Mouse (Mus musculus) CH12.LX (cell line): ENCODE results near the gene Rbpjl. TPM values are rescaled to one million over a fixed set of nuclear protein-coding genes. Genes with fewer than 3 reads are reported as not detected.

Experiments
- DNase-seq: peaks from one replicate; pipeline ENCODE4 v3.0.0-alpha.2; 2013; ENCODE audit errors: extremely low read depth
- H3K27ac ChIP-seq: 2 replicates; pipeline ENCODE4 v1.5.1; 2012; ENCODE audit warnings: low read depth, mild to moderate bottlenecking, control low read depth, moderate library complexity; ENCODE audit not compliant: insufficient read depth
- H3K27me3 ChIP-seq: replicated peaks from 2 replicates; pipeline ENCODE3; 2012; ENCODE audit warnings: inconsistent platforms
- H3K36me3 ChIP-seq, 2 experiments: replicated peaks in 1 of 2; 2 replicates each; pipeline versions ENCODE3 to v1.6.1; 2012; ENCODE audit warnings: inconsistent platforms in 1 of 2, low read length in 1 of 2, mild to moderate bottlenecking in 1 of 2, mixed read lengths in 1 of 2, moderate library complexity in 1 of 2; ENCODE audit not compliant: control insufficient read depth in 1 of 2, insufficient read depth in 1 of 2
- H3K4me1 ChIP-seq, 2 experiments: 2 replicates each; pipeline ENCODE4 v1.6.1; 2012; ENCODE audit warnings: inconsistent platforms in 1 of 2, moderate library complexity in 1 of 2; ENCODE audit not compliant: insufficient read depth in 2 of 2, control insufficient read depth in 1 of 2
- H3K4me2 ChIP-seq: 2 replicates; pipeline ENCODE4 v1.6.1; 2012; ENCODE audit warnings: low read depth, mild to moderate bottlenecking, control low read depth; ENCODE audit not compliant: poor library complexity, insufficient read depth, severe bottlenecking
- H3K4me3 ChIP-seq, 3 experiments: fragments of 150-350 bp in 1 of 3; sonication (generic) in 1 of 3; replicated peaks in 1 of 3; 2 replicates each; pipeline versions ENCODE3 to v1.5.1; 2011 to 2012; ENCODE audit warnings: low read depth in 2 of 3, low read length in 2 of 3, mild to moderate bottlenecking in 2 of 3, moderate library complexity in 2 of 3, control low read depth in 1 of 3, improper control_type of control experiment in 1 of 3, inconsistent platforms in 1 of 3, mixed read lengths in 1 of 3; ENCODE audit not compliant: poor library complexity in 1 of 3
- H3K79me2 ChIP-seq: replicated peaks from 2 replicates; pipeline ENCODE4 v1.6.1; 2012; ENCODE audit warnings: mild to moderate bottlenecking, moderate library complexity; ENCODE audit not compliant: control insufficient read depth, poor library complexity, insufficient read depth, severe bottlenecking; ENCODE audit errors: extremely low read depth
- H3K9ac ChIP-seq: 2 replicates; pipeline ENCODE4 v1.6.1; 2012; ENCODE audit warnings: low read depth, mild to moderate bottlenecking, control low read depth, moderate library complexity; ENCODE audit not compliant: insufficient read depth
- H3K9me3 ChIP-seq: replicated peaks from 2 replicates; pipeline ENCODE3; 2012; ENCODE audit warnings: low read length, inconsistent platforms, mixed read lengths
- BHLHE40 ChIP-seq: IDR thresholded peaks from 2 replicates; pipeline ENCODE4 v1.6.1; 2011; ENCODE audit warnings: mild to moderate bottlenecking, low read depth, low read length, improper control_type of control experiment
- CHD2 ChIP-seq: IDR thresholded peaks from 2 replicates; pipeline ENCODE4 v1.6.1; 2011; ENCODE audit warnings: low read length, improper control_type of control experiment
- CTCF ChIP-seq, 2 experiments: IDR thresholded peaks in 1 of 2; conservative IDR thresholded peaks in 1 of 2; 2 replicates each; pipeline ENCODE4 v1.5.1; 2011 to 2012; ENCODE audit warnings: low read depth in 2 of 2, low read length in 2 of 2, improper control_type of control experiment in 1 of 2, inconsistent platforms in 1 of 2, mild to moderate bottlenecking in 1 of 2, moderate library complexity in 1 of 2
- E2F4 ChIP-seq: IDR thresholded peaks from 2 replicates; pipeline ENCODE4 v1.6.1; 2011; ENCODE audit warnings: low read depth, low read length, improper control_type of control experiment; ENCODE audit not compliant: insufficient replicate concordance
- ELF1 ChIP-seq: IDR thresholded peaks from 2 replicates; pipeline ENCODE4 v1.6.1; 2014; ENCODE audit warnings: low read depth, mild to moderate bottlenecking, inconsistent platforms, low read length, improper control_type of control experiment
- HCFC1 ChIP-seq: IDR thresholded peaks from 2 replicates; pipeline ENCODE4 v1.6.1; 2012; ENCODE audit warnings: low read depth, mild to moderate bottlenecking, inconsistent platforms, low read length, improper control_type of control experiment
- IRF4 ChIP-seq: IDR thresholded peaks from 2 replicates; pipeline ENCODE4 v1.6.1; 2014; ENCODE audit warnings: low read depth, mild to moderate bottlenecking, inconsistent platforms, low read length, improper control_type of control experiment
- JUN ChIP-seq: IDR thresholded peaks from 2 replicates; pipeline ENCODE4 v1.6.1; 2011; ENCODE audit warnings: low read depth, mild to moderate bottlenecking, low read length, improper control_type of control experiment, moderate library complexity; ENCODE audit not compliant: insufficient read depth
- MAX ChIP-seq: IDR thresholded peaks from 2 replicates; pipeline ENCODE4 v1.6.1; 2011; ENCODE audit warnings: low read length, improper control_type of control experiment
- MAZ ChIP-seq: IDR thresholded peaks from 2 replicates; pipeline ENCODE4 v1.6.1; 2012; ENCODE audit warnings: low read depth, mild to moderate bottlenecking, inconsistent platforms, low read length, improper control_type of control experiment, moderate library complexity
- MXI1 ChIP-seq: IDR thresholded peaks from 2 replicates; pipeline ENCODE4 v1.6.1; 2011; ENCODE audit warnings: mild to moderate bottlenecking, low read depth, low read length, improper control_type of control experiment
- MYC ChIP-seq: IDR thresholded peaks from 2 replicates; pipeline ENCODE4 v1.6.1; 2011; ENCODE audit warnings: low read depth, mild to moderate bottlenecking, improper control_type of control experiment, low read length
- NELFE ChIP-seq: IDR thresholded peaks from 2 replicates; pipeline ENCODE4 v1.6.1; 2011; ENCODE audit warnings: low read depth, low read length, improper control_type of control experiment
- NRF1 ChIP-seq: IDR thresholded peaks from 2 replicates; pipeline ENCODE4 v1.6.1; 2014; ENCODE audit warnings: low read depth, mild to moderate bottlenecking, inconsistent platforms, low read length, improper control_type of control experiment, moderate library complexity
- PAX5 ChIP-seq: IDR thresholded peaks from 2 replicates; pipeline ENCODE4 v1.6.1; 2012; ENCODE audit warnings: low read length, inconsistent platforms, mixed read lengths
- POLR2A ChIP-seq: IDR thresholded peaks from 2 replicates; pipeline ENCODE4 v1.6.1; 2011; ENCODE audit warnings: low read depth, mild to moderate bottlenecking, improper control_type of control experiment, low read length
- RAD21 ChIP-seq: IDR thresholded peaks from 2 replicates; pipeline ENCODE4 v1.6.1; 2011; ENCODE audit warnings: low read depth, mild to moderate bottlenecking, low read length, improper control_type of control experiment, moderate library complexity
- RCOR1 ChIP-seq: conservative IDR thresholded peaks from 2 replicates; pipeline ENCODE4 v1.6.1; 2012; ENCODE audit warnings: low read depth, mild to moderate bottlenecking, inconsistent platforms, low read length, improper control_type of control experiment
- SIN3A ChIP-seq: IDR thresholded peaks from 2 replicates; pipeline ENCODE4 v1.6.1; 2012; ENCODE audit warnings: low read length, improper control_type of control experiment, inconsistent platforms
- SMC3 ChIP-seq: IDR thresholded peaks from 2 replicates; pipeline ENCODE4 v1.6.1; 2011; ENCODE audit warnings: low read depth, low read length, improper control_type of control experiment
- TBP ChIP-seq: conservative IDR thresholded peaks from 2 replicates; pipeline ENCODE4 v1.6.1; 2011; ENCODE audit warnings: low read depth, low read length, improper control_type of control experiment
- TCF12 ChIP-seq: IDR thresholded peaks from 2 replicates; pipeline ENCODE4 v1.6.1; 2014; ENCODE audit warnings: low read depth, mild to moderate bottlenecking, inconsistent platforms, low read length, improper control_type of control experiment
- UBTF ChIP-seq: IDR thresholded peaks from 2 replicates; pipeline ENCODE4 v1.6.1; 2012; ENCODE audit warnings: low read depth, mild to moderate bottlenecking, inconsistent platforms, low read length, improper control_type of control experiment, moderate library complexity
- USF1 ChIP-seq: IDR thresholded peaks from 2 replicates; pipeline ENCODE4 v1.6.1; 2014; ENCODE audit warnings: low read depth, mild to moderate bottlenecking, inconsistent platforms, low read length, improper control_type of control experiment
- USF2 ChIP-seq: conservative IDR thresholded peaks from 2 replicates; pipeline ENCODE4 v1.6.1; 2011; ENCODE audit warnings: low read depth, low read length, improper control_type of control experiment
- ZMIZ1 ChIP-seq: IDR thresholded peaks from 2 replicates; pipeline ENCODE4 v1.6.1; 2012; ENCODE audit warnings: low read depth, mild to moderate bottlenecking, inconsistent platforms, low read length, improper control_type of control experiment
- ZNF384 ChIP-seq: IDR thresholded peaks from 2 replicates; pipeline ENCODE4 v1.6.1; 2012; ENCODE audit warnings: low read depth, low read length, improper control_type of control experiment, inconsistent platforms
- dilution Hi-C: fragments of 300-500 bp; cut with MboI; formaldehyde crosslinking; loops from 2 replicates; pipeline ENCODE4 v1.14.3; 2020; ENCODE audit warnings: low sequenced_read_pairs; ENCODE audit not compliant: extremely low pct_unique_long_range_greater_than_20kb, extremely low pct_ligation_motif_present
- in situ Hi-C: fragments of 300-500 bp; cut with MboI; formaldehyde crosslinking; loops from 3 replicates; pipeline ENCODE4 v1.14.3; 2019; ENCODE audit warnings: low sequenced_read_pairs, low pct_ligation_motif_present, low pct_unique_long_range_greater_than_20kb, mixed read lengths
- polyA plus RNA-seq: library from polyadenylated mRNA; unstranded; fragments of >175 nt; gene quantifications from 2 replicates; pipeline ENCODE4 v1.2.1, GENCODE M21; 2012; ENCODE audit warnings: low read depth; ENCODE audit not compliant: insufficient read length
- total RNA-seq, 2 experiments: library from RNA; depleted of rRNA; stranded (reverse); fragments of 300-350 nt in 1 of 2; fragments of >200 nt in 1 of 2; gene quantifications; 2 replicates each; pipeline ENCODE4 v1.2.3; 2012 to 2014

Gene Rbpjl
- total and polyA plus RNA-seq, 3 experiments, result 0.08 TPM; not detected in 2

- H3K9ac ChIP-seq, result no peak overlapping the region
- H3K9me3 ChIP-seq, result peaks cover 10% of the 10 kb centered on the region
- in situ Hi-C loops, result no loop called here
- dilution Hi-C loops, result no loop called here
- H3K4me2 ChIP-seq, result peak overlapping the region; percentile 74
- peak; percentile 24 for DNase-seq
- H3K36me3 ChIP-seq, result no peaks in the 10 kb centered on the region
- peaks cover 68% of the 10 kb centered on the region for H3K27me3 ChIP-seq
- H3K4me1 ChIP-seq, result peaks cover 3 to 24% of the 10 kb centered on the region in 2 experiments; a peak in 3 of 4 replicates
- TF ChIP-seq MXI1 (0 out of 2 replicates have a peak, but pooled peaks have one; percentile 43), USF1 (peak; percentile 67), MYC (0 out of 2 replicates have a peak, but pooled peaks have one; percentile 22), SIN3A (no peak), BHLHE40 (0 out of 2 replicates have a peak, but pooled peaks have one; percentile 6), MAZ (no peak), MAX (peak; percentile 70), IRF4 (no peak), USF2 (peak; percentile 72), PAX5 (no peak), POLR2A (peak; percentile 26; the same call in 1 of the 2 replicates)
- TF ChIP-seq, all 38 proteins: peak for 7
- no peaks in the 10 kb centered on the region for H3K79me2 ChIP-seq
- no peak overlapping the region for H3K27ac ChIP-seq
- H3K4me3 ChIP-seq, result peak overlapping the region; percentile 3 to 35 (median 22)
Observed at GRCm38 (mm10) chr2:164385927-164386763, 16.8 kb upstream of the Rbpjl start.

- H3K79me2 ChIP-seq, result no peaks in the 10 kb centered on the region
- peak; percentile 79 for DNase-seq
- H3K27me3 ChIP-seq, result peaks cover 71% of the 10 kb centered on the region
- dilution Hi-C loops (no loop called here), in situ Hi-C loops (no loop called here)
- H3K4me1 ChIP-seq, result peaks cover 3 to 24% of the 10 kb centered on the region in 2 experiments; a peak in 3 of 4 replicates
- TF ChIP-seq SIN3A (no peak), ZMIZ1 (no peak), MAX (no peak), ZNF384 (no peak), JUN (no peak), MXI1 (no peak), RAD21 (peak; percentile 88), TBP (no peak), ELF1 (peak; percentile 73), SMC3 (peak; percentile 74), NRF1 (peak; percentile 36; the same call in 1 of the 2 replicates), TCF12 (0 out of 2 replicates have a peak, but pooled peaks have one; percentile 39), CHD2 (0 out of 2 replicates have a peak, but pooled peaks have one; percentile 17), CTCF (conservative IDR thresholded peaks at IDR 0.05 in 1 of 2, IDR thresholded peaks at IDR 0.05 in 1 of 2; ENCODE audit: low read depth in 2 of 2, low read length in 2 of 2) (peak; percentile 61 to 94), NELFE (peak; percentile 58; the same call in 1 of the 2 replicates), UBTF (no peak), MAZ (peak; percentile 64; the same call in 1 of the 2 replicates), POLR2A (no peak), RCOR1 (no peak), MYC (no peak), E2F4 (no peak), HCFC1 (peak; percentile 24; the same call in 1 of the 2 replicates), IRF4 (0 out of 2 replicates have a peak, but pooled peaks have one; percentile 11)
- no peak overlapping the region for H3K27ac ChIP-seq
- no peak overlapping the region for H3K9ac ChIP-seq
- H3K9me3 ChIP-seq, result peaks cover 11% of the 10 kb centered on the region
- H3K4me2 ChIP-seq, result peak overlapping the region; percentile 74
- no peaks in the 10 kb centered on the region for H3K36me3 ChIP-seq
- H3K4me3 ChIP-seq, result peak overlapping the region; percentile 3 to 35 (median 22)
Observed at GRCm38 (mm10) chr2:164386953-164387352, 16.0 kb upstream of the Rbpjl start.
